Mouse (Mus musculus) layer of hippocampus, adult 9-10 months (tissue): ENCODE results near the gene Rbm12.

Source experiments
- DNase-seq: peaks from one replicate; pipeline ENCODE4 v3.0.0; 2022; ENCODE audit warnings: low spot score

Gene Rbm12

GRCm38 (mm10) chr2:156079674-156080073, 32.1 kb downstream of the Rbm12 start:
- no peak for DNase-seq

- no peak for DNase-seq
Measured at GRCm38 (mm10) chr2:156079183-156079560, 32.6 kb downstream of the Rbm12 start.

GRCm38 (mm10) chr2:156078421-156079182, 33.2 kb downstream of the Rbm12 start:
- DNase-seq, result no peak

- no peak for DNase-seq
Measured at GRCm38 (mm10) chr2:156077461-156077860, 34.3 kb downstream of the Rbm12 start.

GRCm38 (mm10) chr2:156073725-156074124, 38.1 kb downstream of the Rbm12 start:
- DNase-seq, result no peak

GRCm38 (mm10) chr2:156071236-156071635, 40.5 kb downstream of the Rbm12 start:
- no peak for DNase-seq

- DNase-seq, result no peak
Measured at GRCm38 (mm10) chr2:156067916-156068315, 43.9 kb downstream of the Rbm12 start.

GRCm38 (mm10) chr2:156066126-156066525, 45.7 kb downstream of the Rbm12 start:
- no peak for DNase-seq

GRCm38 (mm10) chr2:156065099-156066041, 46.4 kb downstream of the Rbm12 start, which contains the start of gene Spag4:
Gene Spag4, plus strand, starts transcription at chr2:156065175.
- no peak for DNase-seq

GRCm38 (mm10) chr2:156052816-156053215, 59.0 kb downstream of the Rbm12 start, which contains the start of gene Fer1l4:
Gene Fer1l4, minus strand, starts transcription at chr2:156052947.
- DNase-seq, result no peak

GRCm38 (mm10) chr2:156047929-156048328, 63.8 kb downstream of the Rbm12 start:
- DNase-seq, result no peak

- DNase-seq, result no peak
Measured at GRCm38 (mm10) chr2:156042903-156043302, 68.9 kb downstream of the Rbm12 start.
